Mouse (Mus musculus) C2C12 (cell line): ENCODE measurements at regions not wholly inside any gene's neighbourhood (a gene's known extent, or its start where the extent isn't known, plus 50 kb on each side); places are given as distances from the start of the nearest gene placed in this dataset.

Experiments
- CTCF ChIP-seq: IDR thresholded peaks from one replicate; pipeline ENCODE4 v1.5.1; 2011; ENCODE audit not compliant: control insufficient read depth, insufficient read depth, insufficient read length
- MYOD1 ChIP-seq: IDR thresholded peaks from one replicate; pipeline ENCODE4 v1.6.1; 2011; ENCODE audit warnings: low read depth; ENCODE audit not compliant: control insufficient read depth, insufficient read length
- USF1 ChIP-seq: IDR thresholded peaks from one replicate; pipeline ENCODE4 v1.6.1; 2011; ENCODE audit warnings: low read depth, mild to moderate bottlenecking, control low read depth, moderate library complexity

GRCm38 (mm10) chr14:36470362-36470761, 375.6 kb downstream of the 4930474N05Rik start:
- TF ChIP-seq CTCF (no peak), USF1 (no peak), MYOD1 (no peak)
